16 mouse cellular contexts compared by ENCODE assay signal in the genomic region with DNA sequence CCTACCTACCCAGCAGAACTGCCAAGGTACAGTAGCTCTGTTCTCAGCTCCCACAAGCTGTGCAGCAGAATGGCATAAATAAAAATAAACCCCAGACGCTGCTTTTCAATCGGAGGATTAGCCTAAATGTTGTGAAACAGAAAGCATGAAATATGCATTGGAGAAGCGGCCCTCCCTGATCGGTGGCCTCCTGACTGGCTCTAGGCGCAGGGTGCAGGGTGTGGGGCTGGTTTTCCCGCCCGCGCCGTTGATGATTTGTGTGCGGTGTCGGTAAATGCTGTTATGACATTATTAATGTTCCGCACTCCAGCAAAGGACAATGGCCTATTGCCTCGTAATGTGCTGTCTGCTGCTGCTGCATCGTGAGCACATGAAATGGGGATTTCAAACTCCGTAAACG. TPM values are rescaled to one million over a fixed set of nuclear protein-coding genes. Genes with fewer than 3 reads are reported as not detected.
DNase-seq lines count a peak whose midpoint lies in the region; ATAC-seq and TF ChIP-seq lines count a peak whose summit lies in the region.
"Had no signal": no experiment of that assay in that cellular context is flagged by ENCODE, and none has a peak within 500 bp of the region (broad histone marks: within the 10 kb centered on the region; RNA-seq: fewer than 3 reads in every experiment).

No protein-coding gene starts in this region.

- no peak for DNase-seq in left cerebral cortex, adult 2 months (ENCODE audit: extremely low spot score in 1 of 2, low spot score in 2 of 2)
- DNase-seq in left cerebral cortex, postnatal 10 days (ENCODE audit: extremely low spot score in 1 of 2, low spot score in 2 of 2): no peak
- DNase-seq in forebrain, embryonic 14.5 days (ENCODE audit: low spot score): peak; percentile 41
- no peak for DNase-seq in embryo, embryonic 10.5 days (ENCODE audit: low spot score)
- DNase-seq: cerebellum, adult 18-20 months; heart, adult 18-20 months; liver, embryonic 13.5 days; thymus, postnatal 25 days had no signal

- no peak overlapping the region for H3K4me2 ChIP-seq in forebrain, embryonic 14.5 days (ENCODE audit: low read length)
- peak overlapping the region; percentile 16; the same call in 1 of the 2 replicates for H3K4me2 ChIP-seq in hindbrain, embryonic 15.5 days
- H3K4me2 ChIP-seq in neural tube, embryonic 12.5 days (replicated peaks): peak overlapping the region; percentile 12
- no peak overlapping the region for H3K4me2 ChIP-seq in heart, embryonic 11.5 days
- H3K4me2 ChIP-seq: liver, embryonic 13.5 days; stomach, embryonic 15.5 days had no signal

- peak overlapping the region; percentile 82 for H3K27ac ChIP-seq in left cerebral cortex, adult 2 months
- H3K27ac ChIP-seq in forebrain, embryonic 14.5 days (ENCODE audit: low read depth, low read length): no peak overlapping the region
- peak overlapping the region; percentile 26; the same call in 1 of the 2 replicates for H3K27ac ChIP-seq in hindbrain, embryonic 15.5 days (replicated peaks)
- peak overlapping the region; percentile 60; the same call in 1 of the 2 replicates for H3K27ac ChIP-seq in neural tube, embryonic 12.5 days
- H3K27ac ChIP-seq in heart, embryonic 11.5 days (ENCODE audit: low read depth, low read length): no peak overlapping the region
- H3K27ac ChIP-seq: limb, embryonic 10.5 days; liver, embryonic 13.5 days; stomach, embryonic 15.5 days had no signal

- no peak for TF ChIP-seq CTCF in left cerebral cortex, adult 2 months (IDR thresholded peaks at IDR 0.05)

- H3K36me3 ChIP-seq in forebrain, embryonic 14.5 days (ENCODE audit: control insufficient read depth, insufficient read depth, low read length): no peaks in the 10 kb centered on the region
- H3K36me3 ChIP-seq in hindbrain, embryonic 15.5 days: no peaks in the 10 kb centered on the region
- H3K36me3 ChIP-seq in neural tube, embryonic 12.5 days: no peaks in the 10 kb centered on the region
- H3K36me3 ChIP-seq in heart, embryonic 11.5 days (ENCODE audit: control insufficient read depth, insufficient read depth, low read length): no peaks in the 10 kb centered on the region
- H3K36me3 ChIP-seq: limb, embryonic 10.5 days; liver, embryonic 13.5 days; stomach, embryonic 15.5 days had no signal

- no peak for ATAC-seq in forebrain, embryonic 14.5 days
- ATAC-seq in hindbrain, embryonic 15.5 days (ENCODE audit: low FRiP score, low read depth): no peak
- no peak for ATAC-seq in neural tube, embryonic 12.5 days (ENCODE audit: low FRiP score, low read depth)
- no peak for ATAC-seq in heart, embryonic 11.5 days (replicated peaks; ENCODE audit: insufficient number of reproducible peaks, low FRiP score, low TSS enrichment)
- ATAC-seq: intestine, embryonic 16.5 days; lung, postnatal 0 days had no signal

- WGBS in forebrain, embryonic 14.5 days: 65% methylated on average over 16 of the region's 16 CpGs
- WGBS in hindbrain, embryonic 15.5 days: 36% methylated on average over 16 of the region's 16 CpGs
- 40% methylated on average over 16 of the region's 16 CpGs for WGBS in neural tube, embryonic 12.5 days
- WGBS in heart, embryonic 11.5 days (ENCODE audit: insufficient replicate concordance): 74% methylated on average over 16 of the region's 16 CpGs

- intact Hi-C loops in left cerebral cortex, adult 2 months (cut with DNase I): loop anchor here (10.0 kb wide), 1 partner anchor 261 kb away; no protein-coding TSS in a partner anchor
- intact Hi-C loops in left cerebral cortex, postnatal 10 days (cut with DNase I): loop anchor here (10.0 kb wide), 1 partner anchor 261 kb away; no protein-coding TSS in a partner anchor

- no peaks in the 10 kb centered on the region for H3K27me3 ChIP-seq in forebrain, embryonic 14.5 days (replicated peaks; ENCODE audit: control insufficient read depth, insufficient read depth, low read length)
- H3K27me3 ChIP-seq in hindbrain, embryonic 15.5 days: no peaks in the 10 kb centered on the region
- H3K27me3 ChIP-seq in neural tube, embryonic 12.5 days (replicated peaks): peaks cover 14% of the 10 kb centered on the region
- peaks cover 39% of the 10 kb centered on the region for H3K27me3 ChIP-seq in heart, embryonic 11.5 days (ENCODE audit: control insufficient read depth, insufficient read depth, low read length)

- H3K4me3 ChIP-seq in left cerebral cortex, adult 2 months: no peak overlapping the region
- H3K4me3 ChIP-seq in forebrain, embryonic 14.5 days (ENCODE audit: low read depth, low read length): no peak overlapping the region
- H3K4me3 ChIP-seq in hindbrain, embryonic 15.5 days: no peak overlapping the region
- H3K4me3 ChIP-seq in neural tube, embryonic 12.5 days: no peak overlapping the region
- no peak overlapping the region for H3K4me3 ChIP-seq in heart, embryonic 11.5 days (ENCODE audit: low read depth, low read length)
- H3K4me3 ChIP-seq: limb, embryonic 10.5 days; liver, embryonic 13.5 days; stomach, embryonic 15.5 days had no signal

- H3K9me3 ChIP-seq in forebrain, embryonic 14.5 days (replicated peaks; ENCODE audit: control insufficient read depth, low read length): no peaks in the 10 kb centered on the region
- H3K9me3 ChIP-seq in hindbrain, embryonic 15.5 days: no peaks in the 10 kb centered on the region
- H3K9me3 ChIP-seq in neural tube, embryonic 12.5 days: no peaks in the 10 kb centered on the region
- H3K9me3 ChIP-seq in heart, embryonic 11.5 days (replicated peaks; ENCODE audit: control insufficient read depth, low read length): no peaks in the 10 kb centered on the region
- H3K9me3 ChIP-seq: limb, embryonic 10.5 days; liver, embryonic 13.5 days; stomach, embryonic 15.5 days had no signal

- H3K4me1 ChIP-seq in forebrain, embryonic 14.5 days (ENCODE audit: control insufficient read depth, insufficient read depth, low read length): no peaks in the 10 kb centered on the region
- H3K4me1 ChIP-seq in hindbrain, embryonic 15.5 days (replicated peaks): peaks cover 24% of the 10 kb centered on the region
- H3K4me1 ChIP-seq in neural tube, embryonic 12.5 days: peaks cover 27% of the 10 kb centered on the region
- peaks cover 3% of the 10 kb centered on the region; the same call in 1 of the 2 replicates for H3K4me1 ChIP-seq in heart, embryonic 11.5 days (ENCODE audit: control insufficient read depth, insufficient read depth, low read length)
- H3K4me1 ChIP-seq: liver, embryonic 13.5 days had no signal

- peak overlapping the region; percentile 29; the same call in 1 of the 2 replicates for H3K9ac ChIP-seq in forebrain, embryonic 14.5 days (ENCODE audit: low read length)
- no peak overlapping the region for H3K9ac ChIP-seq in hindbrain, embryonic 15.5 days
- no peak overlapping the region for H3K9ac ChIP-seq in neural tube, embryonic 12.5 days
- no peak overlapping the region for H3K9ac ChIP-seq in heart, embryonic 11.5 days (ENCODE audit: low read depth, low read length)
- H3K9ac ChIP-seq: liver, embryonic 13.5 days; stomach, embryonic 15.5 days had no signal

RNA-seq across cellular contexts. Expression of gene Mgat5b, which starts 5.1 kb away (rescaled TPM):
- total RNA-seq in left cerebral cortex, adult 2 months (2021): 10 to 100 TPM; 80.0 to 92.0 TPM
- 10 to 100 TPM; 91.5 to 94.4 TPM for total RNA-seq in left cerebral cortex, postnatal 10 days (2021)
- polyA plus RNA-seq in forebrain, embryonic 14.5 days (2014; fragmentation: Nextera tagmentation; extraction: Ambion mirVana): 21.1 and 23.3 TPM in 2 replicates
- polyA plus RNA-seq in hindbrain, embryonic 15.5 days (2015; fragmentation: Nextera tagmentation; extraction: Ambion mirVana): 25.3 and 31.0 TPM in 2 replicates
- 26.8 and 30.1 TPM in 2 replicates for polyA plus RNA-seq in neural tube, embryonic 12.5 days (2016; fragmentation: Nextera tagmentation; extraction: Ambion mirVana)
- polyA plus RNA-seq in heart, embryonic 11.5 days (2014; fragmentation: Nextera tagmentation; extraction: Ambion mirVana): 0.29 and 0.66 TPM in 2 replicates
- total RNA-seq: common myeloid progenitor, adult 5-6 weeks had no signal
- polyA plus RNA-seq: liver, embryonic 13.5 days; lung, postnatal 0 days had no signal

Comparison
In these comparisons a context has a peak if more than half of its experiments do, and no peak if none do; other contexts are left out.
1. H3K27ac ChIP-seq: peak in left cerebral cortex, adult 2 months (single experiment), hindbrain, embryonic 15.5 days (single experiment) and neural tube, embryonic 12.5 days (single experiment); none in forebrain, embryonic 14.5 days (single experiment) and heart, embryonic 11.5 days (single experiment).
2. H3K4me2 ChIP-seq: peak in hindbrain, embryonic 15.5 days (single experiment) and neural tube, embryonic 12.5 days (single experiment); none in forebrain, embryonic 14.5 days (single experiment) and heart, embryonic 11.5 days (single experiment).
3. RNA of gene Mgat5b, which starts 5.1 kb away (polyA plus RNA-seq): 25.3 to 31.0 TPM in hindbrain, embryonic 15.5 days, 26.8 to 30.1 TPM in neural tube, embryonic 12.5 days and 21.1 to 23.3 TPM in forebrain, embryonic 14.5 days; 0.29 to 0.66 TPM in heart, embryonic 11.5 days; every median in the first group is over 10 times any median in the second.